Mouse (Mus musculus): ENCODE results near the gene Scgb3a1. TPM values are rescaled to one million over a fixed set of nuclear protein-coding genes. Genes with fewer than 3 reads are reported as not detected.

Gene Scgb3a1
- polyA plus RNA-seq, 1 experiment from 2014 or later: not detected

DNA sequence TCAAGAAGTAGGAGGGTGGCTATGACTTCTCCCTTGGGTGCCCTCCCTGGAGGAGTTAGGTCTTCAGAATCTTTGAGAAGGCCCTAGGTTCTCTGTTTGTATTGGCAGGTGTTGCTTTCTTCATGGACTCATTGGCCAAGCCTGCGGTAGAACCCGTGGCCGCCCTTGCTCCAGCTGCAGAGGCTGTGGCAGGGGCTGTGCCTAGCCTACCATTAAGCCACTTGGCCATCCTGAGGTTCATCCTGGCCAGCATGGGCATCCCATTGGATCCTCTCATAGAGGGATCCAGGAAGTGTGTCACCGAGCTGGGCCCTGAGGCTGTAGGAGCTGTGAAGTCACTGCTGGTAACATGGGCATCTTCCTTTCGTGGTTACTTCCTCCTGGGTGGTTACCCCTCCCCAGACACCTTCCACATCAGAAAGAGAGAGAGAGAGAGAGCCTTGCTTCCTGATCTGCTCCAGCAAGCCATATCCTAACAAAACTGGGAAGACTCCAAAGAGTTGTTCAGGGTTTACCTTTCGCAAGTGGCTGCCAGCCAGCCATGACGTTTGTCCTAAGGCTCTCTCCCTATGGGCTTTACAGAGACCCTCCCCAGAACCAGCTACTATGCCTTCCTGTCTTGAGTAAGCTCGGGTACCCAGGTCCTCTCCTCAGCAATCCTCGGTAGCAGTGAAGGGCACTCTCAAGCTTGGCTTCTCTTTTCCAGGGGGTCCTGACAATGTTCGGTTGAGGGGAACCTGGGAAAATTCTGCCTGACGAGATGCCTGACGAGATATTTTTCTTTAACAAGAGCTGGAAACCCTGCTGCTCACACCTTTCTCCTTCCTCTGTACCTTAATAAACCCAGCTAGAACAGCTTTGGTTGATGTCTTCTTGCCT is 1.1 kb downstream of the Scgb3a1 start:
- no peaks in the 10 kb centered on the region for H3K9me3 ChIP-seq (replicated peaks)
- 81% methylated on average over 12 of the region's 12 CpGs for WGBS
- no peak overlapping the region for H3K4me3 ChIP-seq
- DNase-seq (ENCODE audit: low spot score): no peak
- H3K27me3 ChIP-seq (ENCODE audit: low read depth, poor library complexity, severe bottlenecking): no peaks in the 10 kb centered on the region
- no peaks in the 10 kb centered on the region for H3K4me1 ChIP-seq
- peaks cover 20% of the 10 kb centered on the region for H3K36me3 ChIP-seq
- H3K27ac ChIP-seq: no peak overlapping the region

DNA sequence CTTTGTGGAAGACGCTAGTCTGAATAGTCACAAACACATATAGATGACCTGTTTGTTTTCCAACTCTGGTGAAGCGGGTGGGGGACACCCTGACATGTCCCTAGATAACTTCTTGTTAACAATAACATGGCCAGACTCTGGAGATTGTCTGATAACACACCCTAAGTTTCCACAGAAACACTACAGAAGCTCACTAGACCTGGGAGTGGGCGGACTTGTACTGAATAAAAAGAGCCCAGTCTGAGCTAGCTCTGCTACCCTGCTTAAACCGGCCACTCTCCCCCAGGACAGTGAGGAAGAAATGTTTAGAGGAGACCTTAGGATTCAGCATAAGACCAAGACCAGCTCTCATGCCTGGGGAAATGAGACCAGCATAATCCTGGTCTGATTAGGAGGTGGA is 2.1 kb downstream of the Scgb3a1 start:
- H3K36me3 ChIP-seq: peaks cover 29% of the 10 kb centered on the region
- H3K27ac ChIP-seq: no peak overlapping the region
- H3K4me1 ChIP-seq: no peaks in the 10 kb centered on the region
- no peak overlapping the region for H3K4me3 ChIP-seq
- no peaks in the 10 kb centered on the region for H3K27me3 ChIP-seq (ENCODE audit: low read depth, poor library complexity, severe bottlenecking)
- no peak for DNase-seq (ENCODE audit: low spot score)
- H3K9me3 ChIP-seq (replicated peaks): no peaks in the 10 kb centered on the region
- 81% methylated on average over 4 of the region's 4 CpGs for WGBS

DNA sequence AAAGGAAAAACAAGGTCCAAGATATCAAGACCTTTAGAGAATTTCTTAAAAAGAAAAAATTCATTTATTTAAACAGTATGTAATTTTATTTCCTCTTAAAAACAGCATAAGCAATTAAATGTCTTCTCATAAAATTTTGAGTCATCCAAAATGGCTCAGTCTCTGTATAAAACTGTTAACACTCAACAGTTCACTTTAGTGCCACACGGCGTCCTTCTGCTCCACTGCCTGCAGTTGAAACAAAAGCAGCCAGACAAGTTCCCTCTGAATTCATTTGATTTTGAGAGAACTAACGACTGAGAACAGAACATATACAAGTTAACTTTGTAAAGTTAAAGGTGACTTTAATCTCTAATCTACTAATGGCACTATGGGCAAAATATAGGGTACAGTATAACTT is 10.0 kb downstream of the Scgb3a1 start:
- H3K36me3 ChIP-seq: peaks cover 90% of the 10 kb centered on the region

DNA sequence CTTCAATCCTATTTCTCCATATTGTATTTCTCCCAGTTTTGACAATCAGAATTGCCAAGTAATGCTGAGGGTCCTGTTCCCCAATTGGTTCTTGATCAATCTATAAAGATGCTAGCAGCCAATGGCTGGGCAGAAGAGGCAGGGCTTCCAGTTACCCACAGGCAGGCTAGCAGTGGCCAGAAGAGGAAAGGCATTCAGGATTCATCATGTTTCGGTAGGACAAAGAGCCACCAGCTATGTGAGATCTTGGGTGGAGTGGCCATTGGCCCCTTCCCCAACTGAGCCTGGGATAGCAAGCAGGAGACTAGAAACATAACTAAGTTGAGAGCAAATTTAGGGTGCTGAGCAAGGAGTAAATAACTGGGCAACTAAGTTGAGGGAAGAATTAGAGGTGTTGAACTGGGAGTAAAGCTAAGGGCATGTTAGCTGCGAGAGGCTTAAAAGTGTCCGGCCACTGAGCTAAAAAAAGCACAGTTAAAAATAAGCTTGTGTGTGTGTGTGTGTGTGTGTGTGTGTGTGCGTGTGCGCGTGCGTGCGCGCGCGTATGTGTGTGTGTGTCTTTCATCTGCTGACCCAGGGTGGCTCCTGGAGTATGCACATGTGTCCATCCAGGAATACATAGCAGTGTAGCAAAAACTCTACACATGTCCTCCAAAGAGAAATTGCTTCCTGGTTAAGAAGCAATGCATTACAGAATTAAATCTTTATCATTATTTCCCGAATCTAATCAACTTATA is 21.0 kb downstream of the Scgb3a1 start:
- Histone ChIP-seq H3K36me3 (peaks cover 97% of the 10 kb centered on the region), H3K4me3 (no peak overlapping the region), H3K9me3 (replicated peaks) (no peaks in the 10 kb centered on the region), H3K27me3 (ENCODE audit: low read depth, poor library complexity, severe bottlenecking) (no peaks in the 10 kb centered on the region), H3K4me1 (no peaks in the 10 kb centered on the region), H3K27ac (no peak overlapping the region)
- 95% methylated on average over 12 of the region's 12 CpGs for WGBS
- no peak for DNase-seq (ENCODE audit: low spot score)

More for the DNA sequence above, 10.0 kb downstream of the Scgb3a1 start:
- WGBS: 88% methylated on average over 3 of the region's 3 CpGs
- Histone ChIP-seq H3K4me1 (no peaks in the 10 kb centered on the region), H3K27me3 (ENCODE audit: low read depth, poor library complexity, severe bottlenecking) (no peaks in the 10 kb centered on the region), H3K4me3 (no peak overlapping the region), H3K9me3 (replicated peaks) (no peaks in the 10 kb centered on the region), H3K27ac (no peak overlapping the region)
- DNase-seq (ENCODE audit: low spot score): no peak

DNA sequence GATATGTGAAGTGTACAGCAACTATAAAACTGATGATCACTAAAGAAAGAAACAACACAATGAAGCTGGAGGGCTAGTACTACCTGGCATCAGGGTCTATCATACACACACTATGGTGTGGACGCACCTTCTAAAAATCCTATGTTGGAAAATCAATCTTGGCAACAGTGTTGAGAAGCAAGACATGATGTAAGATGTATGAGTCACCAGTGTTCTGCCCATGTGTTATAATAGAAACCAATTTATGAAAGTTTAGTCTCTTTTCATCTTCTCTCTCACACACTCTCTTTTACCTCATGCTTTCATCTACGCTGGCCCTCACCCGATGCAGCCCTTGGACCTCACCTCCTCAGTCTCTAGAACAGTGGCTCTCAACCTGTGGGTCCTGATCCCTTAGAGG is 31.6 kb downstream of the Scgb3a1 start:
- 94% methylated on average over 3 of the region's 3 CpGs for WGBS
- Histone ChIP-seq H3K4me1 (no peaks in the 10 kb centered on the region), H3K4me3 (no peak overlapping the region), H3K36me3 (peaks cover 95% of the 10 kb centered on the region), H3K9me3 (replicated peaks) (no peaks in the 10 kb centered on the region), H3K27me3 (ENCODE audit: low read depth, poor library complexity, severe bottlenecking) (no peaks in the 10 kb centered on the region), H3K27ac (no peak overlapping the region)
- no peak for DNase-seq (ENCODE audit: low spot score)

DNA sequence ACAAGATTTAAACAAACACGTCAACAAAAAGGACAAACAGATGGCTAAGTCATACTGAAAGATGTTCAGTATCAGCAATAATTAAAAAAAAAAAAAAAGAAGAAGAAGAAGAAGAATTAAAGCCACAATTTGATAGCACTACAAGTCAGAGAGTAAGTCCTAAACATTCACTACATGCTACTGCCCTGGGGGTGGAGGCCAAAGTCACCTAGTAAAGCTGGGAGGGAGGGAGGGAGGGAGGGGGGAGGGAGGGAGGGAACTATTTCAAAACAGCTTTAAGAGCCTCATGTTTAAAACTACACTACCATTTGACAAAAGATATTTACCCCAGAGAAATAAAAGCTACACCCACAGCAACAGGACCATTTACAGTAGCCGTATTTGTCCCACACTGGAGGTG is 32.3 kb downstream of the Scgb3a1 start:
- Histone ChIP-seq H3K36me3 (peaks cover 95% of the 10 kb centered on the region), H3K9me3 (replicated peaks) (no peaks in the 10 kb centered on the region)
- no peak for DNase-seq (ENCODE audit: low spot score)

DNA sequence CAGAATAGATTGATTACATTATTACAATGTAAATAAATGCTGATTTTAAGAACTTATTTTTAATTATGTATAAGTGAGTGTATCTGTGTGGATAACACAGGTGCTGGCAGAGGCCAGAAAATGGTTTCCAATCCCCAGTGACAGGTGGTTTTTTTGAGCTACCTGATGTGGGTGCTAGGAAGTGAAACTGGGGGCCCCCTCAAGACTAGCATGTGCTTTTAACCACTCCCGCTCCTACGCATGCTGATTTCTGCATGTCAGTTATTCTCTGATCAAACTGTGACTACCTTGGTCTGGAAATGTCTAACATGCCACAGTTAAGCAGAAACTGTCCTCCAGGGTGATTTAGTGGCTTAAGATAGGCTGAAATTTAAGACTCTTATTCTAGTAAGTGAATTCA is 33.1 kb downstream of the Scgb3a1 start:
- DNase-seq (ENCODE audit: low spot score): no peak
- 93% methylated on average over 2 of the region's 2 CpGs for WGBS
- H3K4me1 ChIP-seq: no peaks in the 10 kb centered on the region
- H3K4me3 ChIP-seq: no peak overlapping the region
- no peak overlapping the region for H3K27ac ChIP-seq
- H3K27me3 ChIP-seq (ENCODE audit: low read depth, poor library complexity, severe bottlenecking): no peaks in the 10 kb centered on the region
- H3K36me3 ChIP-seq: peaks cover 95% of the 10 kb centered on the region
- no peaks in the 10 kb centered on the region for H3K9me3 ChIP-seq (replicated peaks)

More for the DNA sequence above, 32.3 kb downstream of the Scgb3a1 start:
- Histone ChIP-seq H3K27me3 (ENCODE audit: low read depth, poor library complexity, severe bottlenecking) (no peaks in the 10 kb centered on the region), H3K4me3 (no peak overlapping the region), H3K4me1 (no peaks in the 10 kb centered on the region), H3K27ac (no peak overlapping the region)
- 92% methylated on average over 2 of the region's 2 CpGs for WGBS

DNA sequence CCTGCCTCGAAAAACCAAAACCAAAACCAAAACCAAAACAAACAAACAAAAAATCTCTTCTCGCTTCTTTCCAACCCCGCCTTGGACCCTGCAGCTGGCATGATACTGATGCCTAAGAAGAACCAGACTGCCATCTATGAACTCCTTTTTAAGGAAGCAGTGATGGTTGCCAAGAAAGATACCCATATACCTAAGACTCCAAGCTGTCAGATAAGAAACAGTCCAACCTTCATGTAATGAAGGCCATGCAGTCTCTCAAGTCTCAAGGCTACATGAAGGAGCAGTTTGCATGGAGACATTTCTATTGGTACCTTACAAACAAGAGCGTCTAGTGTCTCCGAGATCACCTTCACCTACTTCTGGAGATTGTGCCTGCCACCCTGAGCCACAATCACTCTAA is 34.4 kb downstream of the Scgb3a1 start:
- 95% methylated on average over 5 of the region's 5 CpGs for WGBS
- Histone ChIP-seq H3K4me1 (no peaks in the 10 kb centered on the region), H3K27me3 (ENCODE audit: low read depth, poor library complexity, severe bottlenecking) (no peaks in the 10 kb centered on the region), H3K36me3 (peaks cover 95% of the 10 kb centered on the region), H3K9me3 (replicated peaks) (no peaks in the 10 kb centered on the region), H3K27ac (no peak overlapping the region), H3K4me3 (no peak overlapping the region)
- no peak for DNase-seq (ENCODE audit: low spot score)

DNA sequence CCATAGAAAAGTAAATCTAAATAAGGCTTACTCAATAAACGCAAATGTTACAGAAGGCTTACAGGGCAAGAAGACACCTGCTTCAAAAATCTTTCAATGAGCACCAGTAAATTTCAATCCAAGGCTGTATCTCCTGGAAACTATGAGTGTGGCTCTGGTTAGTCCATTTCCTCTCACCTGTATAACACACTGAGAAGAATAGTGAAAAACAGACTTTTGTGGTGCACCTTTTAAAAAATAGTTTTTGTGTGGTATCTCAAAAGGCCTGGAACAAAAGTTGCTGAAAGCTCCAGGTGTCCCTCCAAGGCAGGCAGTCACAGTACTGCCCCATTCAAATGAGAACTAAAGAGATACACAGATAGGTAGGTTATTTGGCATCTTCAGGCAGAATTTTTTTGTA is 35.7 kb downstream of the Scgb3a1 start:
- no peak overlapping the region for H3K27ac ChIP-seq
- DNase-seq (ENCODE audit: low spot score): no peak
- H3K9me3 ChIP-seq (replicated peaks): no peaks in the 10 kb centered on the region
- WGBS: 95% methylated on average over 1 of the region's 1 CpGs
- H3K36me3 ChIP-seq: peaks cover 97% of the 10 kb centered on the region
- H3K4me3 ChIP-seq: no peak overlapping the region
- no peaks in the 10 kb centered on the region for H3K4me1 ChIP-seq
- no peaks in the 10 kb centered on the region for H3K27me3 ChIP-seq (ENCODE audit: low read depth, poor library complexity, severe bottlenecking)

DNA sequence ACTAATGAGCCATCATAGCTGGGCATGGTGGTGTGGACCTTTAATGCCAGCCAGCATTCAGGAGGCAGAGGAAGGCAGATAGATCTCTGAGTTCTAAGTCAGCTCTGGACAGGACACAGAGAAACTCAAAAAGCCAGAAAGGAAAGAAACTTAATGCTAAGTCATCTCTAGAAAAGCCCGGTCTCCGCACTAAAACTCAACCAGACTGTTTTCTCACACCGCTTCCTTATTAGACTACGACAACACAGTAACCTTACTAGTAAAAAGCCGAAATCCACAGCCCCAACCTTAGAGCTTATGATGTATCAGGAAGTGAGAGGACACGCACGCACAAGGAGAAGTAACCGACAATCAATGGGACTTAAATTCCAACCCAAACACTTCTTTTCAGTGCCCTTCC is 38.6 kb downstream of the Scgb3a1 start:
- 97% methylated on average over 8 of the region's 8 CpGs for WGBS

DNA sequence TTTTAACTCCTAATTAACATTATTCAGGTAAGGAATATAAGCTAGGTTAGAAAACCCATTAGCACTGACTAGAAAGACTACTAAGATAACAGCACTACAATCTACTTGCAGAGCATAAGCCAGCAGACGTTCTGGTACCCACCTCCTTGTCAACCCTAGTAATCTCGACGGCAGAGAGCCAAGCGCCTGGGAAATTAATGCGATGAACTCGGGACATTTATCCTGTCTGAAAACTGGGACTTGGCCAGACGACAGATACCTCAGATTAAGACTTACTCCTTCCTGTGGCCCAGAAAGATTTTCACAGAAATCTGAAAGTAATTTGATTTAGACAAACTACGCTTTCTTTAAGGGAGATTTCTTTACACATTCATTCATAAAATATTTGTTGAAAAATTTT is 41.4 kb downstream of the Scgb3a1 start:
- Histone ChIP-seq H3K4me3 (no peak overlapping the region), H3K9me3 (replicated peaks) (no peaks in the 10 kb centered on the region), H3K27ac (no peak overlapping the region), H3K36me3 (peaks cover 100% of the 10 kb centered on the region), H3K27me3 (ENCODE audit: low read depth, poor library complexity, severe bottlenecking) (no peaks in the 10 kb centered on the region), H3K4me1 (peaks cover 4% of the 10 kb centered on the region)
- 92% methylated on average over 8 of the region's 8 CpGs for WGBS
- no peak for DNase-seq (ENCODE audit: low spot score)

More for the DNA sequence above, 38.6 kb downstream of the Scgb3a1 start:
- no peaks in the 10 kb centered on the region for H3K9me3 ChIP-seq (replicated peaks)
- H3K36me3 ChIP-seq: peaks cover 98% of the 10 kb centered on the region
- no peak overlapping the region for H3K4me3 ChIP-seq
- no peak for DNase-seq (ENCODE audit: low spot score)
- H3K27me3 ChIP-seq (ENCODE audit: low read depth, poor library complexity, severe bottlenecking): no peaks in the 10 kb centered on the region
- H3K27ac ChIP-seq: no peak overlapping the region
- no peaks in the 10 kb centered on the region for H3K4me1 ChIP-seq

DNA sequence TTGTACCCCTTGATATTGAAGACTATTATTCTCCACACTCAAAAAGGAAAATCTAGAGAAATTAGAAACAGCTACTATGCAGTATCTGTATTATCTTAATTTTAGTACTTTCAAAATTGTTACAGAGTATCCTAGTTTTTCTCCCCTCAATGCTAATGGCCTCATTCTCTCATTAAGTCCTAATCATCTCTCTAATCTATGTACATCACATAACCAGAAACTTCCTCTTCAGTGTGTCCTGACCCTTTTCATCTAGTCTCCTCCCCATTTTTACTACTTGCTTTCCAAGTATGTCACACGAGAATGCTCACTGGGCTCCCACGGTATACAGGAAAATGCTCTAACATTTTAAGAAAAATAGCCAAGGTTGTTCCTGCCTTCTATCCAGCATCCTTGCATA is 44.4 kb downstream of the Scgb3a1 start:
- no peaks in the 10 kb centered on the region for H3K9me3 ChIP-seq (replicated peaks)
- H3K27me3 ChIP-seq (ENCODE audit: low read depth, poor library complexity, severe bottlenecking): no peaks in the 10 kb centered on the region
- DNase-seq (ENCODE audit: low spot score): no peak
- H3K27ac ChIP-seq: no peak overlapping the region
- no peak overlapping the region for H3K4me3 ChIP-seq
- peaks cover 77% of the 10 kb centered on the region for H3K36me3 ChIP-seq
- 85% methylated on average over 2 of the region's 2 CpGs for WGBS
- peaks cover 13% of the 10 kb centered on the region for H3K4me1 ChIP-seq

DNA sequence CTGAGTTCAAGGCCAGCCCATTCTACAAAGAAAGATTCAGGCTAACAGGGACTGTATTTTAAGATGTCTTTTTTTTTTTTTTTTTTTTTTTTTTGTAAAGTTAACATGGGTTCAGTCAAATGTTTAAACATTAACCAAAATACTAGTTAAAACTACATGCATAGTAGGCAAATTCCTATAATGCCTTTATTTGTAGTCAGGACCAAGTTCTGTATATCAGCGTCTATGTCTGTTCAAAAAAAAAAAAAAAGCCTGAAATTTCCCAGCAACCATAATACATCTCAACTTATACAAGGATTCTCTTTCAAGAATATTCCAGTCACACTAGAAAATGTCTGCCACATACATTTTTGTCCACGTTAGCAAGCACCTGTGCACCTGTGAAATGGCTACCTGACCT is 47.3 kb downstream of the Scgb3a1 start:
- Histone ChIP-seq H3K4me3 (peak overlapping the region; percentile 83; the same call in 1 of the 2 replicates), H3K4me1 (peaks cover 22% of the 10 kb centered on the region), H3K27me3 (ENCODE audit: low read depth, poor library complexity, severe bottlenecking) (no peaks in the 10 kb centered on the region), H3K36me3 (peaks cover 48% of the 10 kb centered on the region), H3K9me3 (replicated peaks) (no peaks in the 10 kb centered on the region), H3K27ac (no peak overlapping the region)
- 90% methylated on average over 2 of the region's 2 CpGs for WGBS
- DNase-seq (ENCODE audit: low spot score): no peak
